Mouse (Mus musculus) left cerebral cortex, adult 9 months (tissue): ENCODE data around the gene Gm11020.
"Not testable (repeated sequence)": the region's sequence is repeated elsewhere in the genome, so short reads cannot be mapped to it uniquely, and the experiment has no call there.

Experiments used
- DNase-seq, 2 experiments: peaks; one replicate each; pipeline ENCODE4 v3.0.0; 2022; ENCODE audit warnings: low spot score in 2 of 2

Gene Gm11020

GRCm38 (mm10) chr8:104321267-104321666 lies at the start of gene Gm11020:
Gene Gm11020, plus strand, starts transcription at chr8:104321567.
- not testable (repeated sequence) for DNase-seq

DNA sequence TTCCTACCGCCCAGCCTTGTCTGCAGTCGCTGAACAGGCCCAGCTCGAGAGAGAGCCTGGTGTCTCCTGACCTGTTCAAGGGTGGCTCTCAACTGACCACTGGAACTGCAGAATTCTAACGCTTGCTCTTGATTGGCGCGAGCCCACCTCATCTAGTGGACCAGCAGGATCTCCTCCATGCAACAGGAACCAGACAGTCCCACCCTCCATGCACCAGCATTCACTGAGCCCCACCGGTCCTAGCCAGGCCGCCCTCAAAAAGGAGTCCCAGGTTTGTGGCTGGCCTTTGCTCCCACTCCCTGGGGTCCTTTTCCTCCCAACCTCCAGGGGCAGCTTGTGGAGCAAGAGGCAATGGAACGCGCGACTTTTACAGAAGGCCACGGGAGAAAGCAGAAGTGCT lies 28.3 kb upstream of the Gm11020 start, which contains the start of gene Cmtm2a:
TSS of gene Cmtm2a (minus strand) at position 101 of the 400 bp plus-strand sequence.
- DNase-seq, result not testable (repeated sequence)

GRCm38 (mm10) chr8:104294396-104294795 lies 27.0 kb upstream of the Gm11020 start:
- DNase-seq, result no peak

DNA sequence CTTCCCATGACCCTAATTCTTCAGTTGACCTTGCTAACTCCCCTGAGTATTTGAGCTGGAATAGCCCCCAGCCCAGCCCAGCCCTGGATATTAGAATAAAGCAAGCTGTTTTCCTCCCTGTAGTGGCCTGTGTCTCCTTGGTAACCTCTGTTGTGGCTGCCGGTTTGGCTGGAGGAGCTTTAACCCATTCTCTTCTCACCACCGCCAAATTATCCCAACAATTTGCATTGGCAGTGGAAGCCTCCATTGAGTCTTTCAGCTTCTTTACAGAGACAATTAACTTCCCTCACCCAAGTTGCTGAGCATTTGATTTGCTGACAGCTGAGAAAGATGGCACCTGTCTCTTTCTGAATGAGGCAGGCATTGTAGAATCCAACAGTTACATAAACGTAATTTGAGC lies 19.8 kb upstream of the Gm11020 start:
- DNase-seq, result not testable (repeated sequence)

DNA sequence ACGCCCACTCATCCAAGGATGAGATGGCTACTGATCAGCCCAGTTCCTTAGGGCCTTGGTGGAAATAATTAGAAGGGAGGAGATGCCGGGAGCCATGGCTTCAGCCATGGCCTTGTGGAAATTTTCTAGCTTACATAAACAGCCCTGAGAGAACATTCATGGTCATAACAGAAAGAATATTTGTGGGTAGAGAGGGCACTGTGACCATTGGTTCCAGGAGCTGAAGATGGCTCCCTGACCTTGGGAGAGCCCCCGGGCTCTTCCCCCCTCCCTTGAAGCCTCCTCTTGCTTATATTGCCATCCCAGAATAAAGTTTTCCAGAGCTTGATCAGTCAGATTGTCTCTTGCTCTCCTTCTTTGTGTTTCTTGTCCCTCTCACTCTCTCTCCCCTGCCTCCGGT lies 18.8 kb upstream of the Gm11020 start:
- DNase-seq, result not testable (repeated sequence)

DNA sequence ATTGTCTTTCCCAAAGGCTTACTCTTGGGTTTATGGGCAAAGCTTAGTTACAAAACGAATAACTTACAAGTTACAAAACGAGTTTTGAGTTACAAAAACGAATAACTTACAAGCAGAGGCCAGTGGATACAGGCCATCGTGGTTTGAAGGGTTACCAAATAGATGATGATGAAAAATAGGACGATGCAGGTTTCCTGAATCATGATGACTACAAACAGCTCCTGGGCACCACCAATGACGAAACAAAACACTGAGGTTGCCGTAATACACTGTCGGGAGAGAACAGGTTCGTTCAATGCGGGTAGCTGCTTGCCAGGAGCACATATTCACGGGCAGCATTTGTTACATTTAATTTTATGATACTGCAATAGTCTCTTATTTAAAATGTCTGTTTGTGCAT lies 16.4 kb upstream of the Gm11020 start:
- no peak for DNase-seq

- DNase-seq, result not testable (repeated sequence)
These were observed 13.0 kb upstream of the Gm11020 start for GRCm38 (mm10) chr8:104308341-104308740.

- not testable (repeated sequence) for DNase-seq
These were observed 11.8 kb upstream of the Gm11020 start, which contains the start of the genes Gm45711 and Cmtm1 for GRCm38 (mm10) chr8:104309441-104310155. Gene Gm45711, minus strand, starts transcription at chr8:104310081. Gene Cmtm1, minus strand, starts transcription at chr8:104310145.

GRCm38 (mm10) chr8:104312023-104312422 lies 9.3 kb upstream of the Gm11020 start:
- DNase-seq, result not testable (repeated sequence)

GRCm38 (mm10) chr8:104313311-104313710 lies 8.1 kb upstream of the Gm11020 start:
- DNase-seq, result no peak

DNA sequence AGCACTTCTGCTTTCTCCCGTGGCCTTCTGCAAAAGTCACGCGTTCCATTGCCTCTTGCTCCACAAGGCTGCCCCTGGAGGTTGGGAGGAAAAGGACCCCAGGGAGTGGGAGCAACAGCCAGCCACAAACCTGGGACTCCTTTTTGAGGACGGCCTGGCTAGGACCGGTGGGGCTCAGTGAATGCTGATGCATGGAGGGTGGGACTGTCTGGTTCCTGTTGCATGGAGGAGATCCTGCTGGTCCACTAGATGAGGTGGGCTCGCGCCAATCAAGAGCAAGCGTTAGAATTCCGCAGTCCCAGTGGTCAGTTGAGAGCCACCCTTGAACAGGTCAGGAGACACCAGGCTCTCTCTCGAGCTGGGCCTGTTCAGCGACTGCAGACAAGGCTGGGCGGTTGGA lies 563 bp downstream of the Gm11020 start, which contains the start of gene Cmtm2b:
TSS of gene Cmtm2b (plus strand) at position 301 of the 400 bp plus-strand sequence.
- DNase-seq, result not testable (repeated sequence)

DNA sequence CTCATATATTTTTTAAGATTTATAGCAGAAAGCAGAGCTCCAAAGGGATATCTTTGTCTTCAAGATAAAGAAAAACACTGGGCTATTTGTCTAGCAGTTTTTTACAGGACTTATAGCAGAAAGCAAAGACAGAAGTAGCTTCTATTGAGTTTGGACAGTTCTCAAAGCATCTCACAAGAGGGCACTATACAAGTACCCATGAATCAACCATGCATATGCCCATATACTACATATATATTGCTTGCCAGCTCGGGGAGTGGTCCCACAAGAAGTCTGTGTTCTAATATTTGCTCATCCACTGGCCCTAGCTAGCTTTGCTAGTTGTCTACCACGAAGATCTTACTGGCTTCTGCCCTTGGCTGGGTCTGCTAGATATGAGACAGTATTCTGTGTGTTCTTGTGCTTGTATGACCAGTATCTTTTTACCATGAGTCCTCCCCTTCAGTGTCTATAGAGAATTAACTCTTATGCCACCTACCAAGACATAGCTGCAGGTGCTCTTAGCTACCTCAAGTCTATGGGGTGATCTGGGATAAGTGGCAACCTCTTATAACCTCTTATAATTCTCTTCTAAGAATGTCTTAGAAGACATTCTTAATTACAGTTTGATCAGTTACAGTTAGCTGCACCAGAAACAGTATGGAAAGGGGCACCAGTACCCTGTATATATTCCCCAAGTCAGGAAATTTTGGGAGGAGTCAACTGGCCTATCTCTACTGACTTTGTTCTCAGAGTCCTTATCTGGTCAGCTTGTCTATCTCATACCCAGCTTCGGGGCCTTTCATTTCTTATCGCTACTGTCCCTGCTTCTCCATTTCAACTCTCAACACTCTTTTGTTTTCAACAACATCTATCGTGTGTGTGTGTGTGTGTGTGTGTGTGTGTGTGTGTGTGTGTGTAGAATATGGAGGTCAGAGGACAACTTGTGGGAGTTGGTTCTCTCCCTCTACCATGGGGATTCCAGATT lies 11.6 kb downstream of the Gm11020 start:
- no peak for DNase-seq

DNA sequence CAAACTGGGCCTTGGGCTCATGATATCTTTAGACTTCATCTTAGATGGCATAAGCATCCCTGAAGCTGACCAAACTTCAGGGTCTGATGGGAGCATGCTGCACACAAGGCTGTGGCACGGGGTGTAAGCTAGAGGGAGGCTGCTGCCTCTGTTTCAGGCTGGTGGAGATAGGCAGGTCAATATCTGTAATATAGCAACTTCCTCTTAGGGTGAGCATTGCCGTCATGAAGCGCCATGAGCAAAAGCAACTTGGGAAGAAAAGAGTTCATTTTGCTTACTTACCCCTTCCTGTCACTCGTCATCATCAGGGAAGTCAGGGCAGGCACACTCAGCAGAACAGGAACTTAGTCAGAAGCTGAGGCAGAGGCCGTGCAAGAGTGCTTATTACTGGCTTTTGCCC lies 12.4 kb downstream of the Gm11020 start:
- no peak for DNase-seq

- no peak for DNase-seq
These were observed 12.8 kb downstream of the Gm11020 start for GRCm38 (mm10) chr8:104334196-104334595.

DNA sequence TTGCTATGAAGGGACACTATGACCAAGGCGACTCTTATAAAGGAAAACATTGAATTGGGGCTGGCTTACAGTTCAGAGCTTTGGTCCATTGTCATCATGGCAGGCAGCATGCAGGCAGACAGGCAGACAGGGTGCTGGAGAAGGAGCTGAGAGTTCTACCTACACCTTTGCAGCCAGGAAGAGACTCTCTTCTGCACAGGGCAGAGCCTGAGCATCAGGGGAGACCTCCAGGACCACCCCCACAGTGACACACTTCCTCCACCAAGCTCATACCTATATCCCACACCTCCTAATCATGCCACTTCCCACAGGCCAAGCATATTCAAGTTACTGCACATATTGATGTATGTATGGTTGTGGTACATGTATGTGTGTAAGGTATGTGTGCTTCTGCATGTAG lies 15.4 kb downstream of the Gm11020 start:
- no peak for DNase-seq

- DNase-seq, result no peak
These were observed 16.5 kb downstream of the Gm11020 start for GRCm38 (mm10) chr8:104337890-104338289.

DNA sequence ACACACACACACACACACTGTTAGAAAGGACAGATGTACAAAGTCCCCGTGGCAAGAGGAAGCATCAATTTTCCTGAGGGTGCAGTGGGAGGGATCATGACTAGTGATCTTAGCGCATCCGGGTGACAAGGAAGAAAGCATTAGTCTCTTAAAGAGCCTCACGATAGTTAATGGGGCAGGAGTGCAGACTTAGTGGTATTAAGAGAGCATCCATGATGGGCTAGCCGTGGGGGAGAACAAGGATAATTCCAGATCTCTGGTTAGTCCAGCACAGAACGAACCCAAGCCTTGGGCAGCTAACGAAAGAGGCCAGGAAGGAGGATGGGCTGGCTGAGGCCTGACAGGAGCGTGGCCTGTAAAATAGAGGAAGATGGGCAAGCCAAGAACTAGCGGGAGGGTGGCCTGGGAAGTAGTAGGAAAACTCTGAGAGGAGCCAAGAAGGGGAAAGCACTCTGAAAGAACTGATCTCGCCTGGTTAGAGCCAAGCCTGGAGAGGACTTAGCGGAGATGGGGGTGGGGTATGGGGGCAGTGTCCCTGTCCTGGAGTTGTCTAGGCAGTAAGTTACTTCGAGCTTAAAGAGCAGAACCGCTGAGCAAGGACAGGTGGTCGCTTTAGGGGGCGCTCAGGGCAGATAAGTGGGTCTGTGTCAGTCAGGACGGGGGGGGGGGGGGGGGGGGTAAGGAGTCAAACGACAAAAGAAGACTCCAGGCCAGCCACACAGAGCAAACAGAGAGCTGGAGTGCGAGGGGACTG lies 18.0 kb downstream of the Gm11020 start, which contains the start of gene Cmtm3:
TSS of gene Cmtm3 (plus strand) at position 182 of the 754 bp plus-strand sequence.
- peak in 1 of 2 experiments; percentile 20 for DNase-seq

DNA sequence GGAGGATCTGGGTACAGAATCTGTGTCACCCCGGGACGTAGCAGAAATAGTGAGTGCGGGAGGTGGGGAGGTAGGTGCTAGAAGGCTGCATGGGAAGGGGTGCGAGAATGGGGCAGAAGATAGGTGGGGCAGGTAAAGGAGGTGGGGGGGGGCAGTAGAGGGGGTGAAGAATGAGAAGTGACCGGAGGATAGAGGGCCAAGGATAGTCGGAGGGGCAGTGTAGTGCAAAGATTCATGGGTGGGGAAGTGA lies 18.5 kb downstream of the Gm11020 start:
- no peak for DNase-seq

GRCm38 (mm10) chr8:104340233-104341105 lies 19.1 kb downstream of the Gm11020 start:
- DNase-seq, result peak in 1 of 2 experiments; percentile 63

- DNase-seq, result peak in 1 of 2 experiments; percentile 39
These were observed 19.8 kb downstream of the Gm11020 start for GRCm38 (mm10) chr8:104341106-104341561.

DNA sequence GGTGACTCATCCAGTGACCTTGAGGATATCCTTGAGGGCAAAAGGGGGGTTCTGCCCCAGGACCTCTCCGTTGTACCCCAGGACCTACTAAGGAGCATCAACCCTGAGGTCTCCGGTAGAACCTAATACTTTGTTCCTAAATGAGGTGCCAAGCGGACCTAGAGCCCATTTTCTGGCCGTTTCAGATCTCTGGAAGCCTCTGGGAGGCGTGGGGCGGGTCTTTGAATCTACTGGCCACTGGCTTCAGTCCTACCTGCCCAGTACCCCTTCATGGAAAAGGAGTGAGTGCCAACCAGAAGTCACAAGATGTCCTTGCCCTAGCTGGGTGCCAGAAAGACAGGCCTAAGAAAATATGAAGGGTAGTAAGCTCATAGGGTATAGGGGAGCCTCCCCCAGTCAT lies 20.3 kb downstream of the Gm11020 start:
- no peak for DNase-seq
